Mouse (Mus musculus) liver, adult 2 months (tissue): ENCODE results near the gene Trim14.

Source experiments
- CTCF ChIP-seq: fragments of 200-500 bp; IDR thresholded peaks from 2 replicates; pipeline ENCODE4 v1.5.1; 2011; ENCODE audit warnings: low read depth, low read length, control low read depth
- POLR2A ChIP-seq: fragments of 200-500 bp; IDR thresholded peaks from 2 replicates; pipeline ENCODE4 v1.6.1; 2011; ENCODE audit warnings: low read length, control low read depth; ENCODE audit not compliant: insufficient read depth; ENCODE audit errors: extremely low read depth

DNA sequence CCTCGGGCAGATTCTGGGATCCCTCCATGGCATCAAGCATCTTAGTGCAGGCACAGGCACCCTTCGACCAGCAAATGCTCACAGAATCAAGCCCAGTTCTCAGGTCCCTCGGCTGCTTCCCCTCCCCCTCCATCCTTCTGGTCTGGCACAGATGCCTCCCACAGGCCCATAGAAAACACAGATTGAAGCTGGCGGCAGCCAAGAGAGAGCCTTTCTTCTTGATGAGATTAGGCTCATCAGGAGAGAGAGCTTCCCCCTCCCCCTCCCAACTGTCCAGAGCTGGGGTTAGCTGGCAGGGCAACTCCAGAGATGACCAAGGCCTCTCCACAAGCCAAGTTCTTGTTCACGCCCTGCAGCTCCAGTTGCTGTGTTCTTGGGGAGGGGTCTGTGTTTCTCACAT, 33.7 kb upstream of the Trim14 start:
- TF ChIP-seq POLR2A, result no peak
- TF ChIP-seq CTCF, result no peak
